Mouse (Mus musculus) thymus, postnatal 10 days (tissue): ENCODE data around the gene Nlgn3.
"Not testable (repeated sequence)": the region's sequence is repeated elsewhere in the genome, so short reads cannot be mapped to it uniquely, and the experiment has no call there.

ENCODE experiments used
- DNase-seq, 2 experiments: peaks; one replicate each; pipeline ENCODE4 v3.0.0; 2021; ENCODE audit warnings: low spot score in 2 of 2

Nlgn3 gene

GRCm38 (mm10) chrX:101300427-101301030 is 1.6 kb downstream of the Nlgn3 start:
- DNase-seq = no peak

GRCm38 (mm10) chrX:101301654-101302053 is 2.7 kb downstream of the Nlgn3 start:
- DNase-seq = no peak

GRCm38 (mm10) chrX:101304646-101305045 is 5.7 kb downstream of the Nlgn3 start:
- DNase-seq = no peak

- DNase-seq = no peak
Measured at GRCm38 (mm10) chrX:101309299-101309698, 10.3 kb downstream of the Nlgn3 start.

GRCm38 (mm10) chrX:101313625-101314359 is 14.8 kb downstream of the Nlgn3 start:
- no peak for DNase-seq

- no peak for DNase-seq
Measured at GRCm38 (mm10) chrX:101319775-101320174, 20.8 kb downstream of the Nlgn3 start.

GRCm38 (mm10) chrX:101325989-101326899 is 27.3 kb downstream of the Nlgn3 start:
- no peak for DNase-seq

GRCm38 (mm10) chrX:101329372-101330028 is 30.5 kb downstream of the Nlgn3 start:
- peak in 1 of 2 experiments; percentile 43 for DNase-seq

- DNase-seq = peak in 1 of 2 experiments; percentile 8
Measured at GRCm38 (mm10) chrX:101332031-101332374, 33.0 kb downstream of the Nlgn3 start.

- DNase-seq = peak; percentile 75 to 83
Measured at GRCm38 (mm10) chrX:101332375-101333211, 33.6 kb downstream of the Nlgn3 start.

GRCm38 (mm10) chrX:101334606-101335005 is 35.6 kb downstream of the Nlgn3 start:
- peak in 1 of 2 experiments; percentile 34 for DNase-seq

- no peak for DNase-seq
Measured at GRCm38 (mm10) chrX:101338666-101339065, 39.7 kb downstream of the Nlgn3 start.

- not testable (repeated sequence) for DNase-seq
Measured at GRCm38 (mm10) chrX:101342837-101343236, 43.9 kb downstream of the Nlgn3 start.

GRCm38 (mm10) chrX:101345456-101345855 is 46.5 kb downstream of the Nlgn3 start:
- no peak for DNase-seq

GRCm38 (mm10) chrX:101346475-101346874 is 47.5 kb downstream of the Nlgn3 start:
- no peak for DNase-seq

- no peak for DNase-seq
Measured at GRCm38 (mm10) chrX:101351188-101351587, 52.2 kb downstream of the Nlgn3 start.

- DNase-seq = peak in 1 of 2 experiments; percentile 8
Measured at GRCm38 (mm10) chrX:101358902-101359301, 59.9 kb downstream of the Nlgn3 start.

GRCm38 (mm10) chrX:101369001-101369400 is 70.0 kb downstream of the Nlgn3 start:
- no peak for DNase-seq

GRCm38 (mm10) chrX:101370573-101370972 is 71.6 kb downstream of the Nlgn3 start:
- DNase-seq = no peak

- no peak for DNase-seq
Measured at GRCm38 (mm10) chrX:101372946-101373345, 74.0 kb downstream of the Nlgn3 start.
